Mouse (Mus musculus) heart, embryonic 16.5 days (tissue): ENCODE measurements around the gene Tm4sf4. TPM values are rescaled to one million over a fixed set of nuclear protein-coding genes. Genes with fewer than 3 reads are reported as not detected.
A peak's percentile ranks its signal among the peaks of the same experiment; 100 is the strongest.

Experiments used
- ATAC-seq: fragments of 200-750 bp; cut with Nextera tagmentation; replicated peaks from 2 replicates; pipeline ENCODE4 v1.8.0; 2017; ENCODE audit warnings: moderate number of reproducible peaks; ENCODE audit not compliant: insufficient read depth, low FRiP score; ENCODE audit errors: extremely low read depth
- H3K27ac ChIP-seq: fragments of 300-500 bp; sonication (generic); 2 replicates; pipeline ENCODE4 v1.5.1; 2014; ENCODE audit warnings: mild to moderate bottlenecking, low read length, control low read depth, moderate library complexity
- H3K27me3 ChIP-seq: fragments of 300-500 bp; sonication (generic); 2 replicates; pipeline ENCODE4 v1.6.1; 2014; ENCODE audit warnings: low read length, mixed read lengths; ENCODE audit not compliant: control insufficient read depth, insufficient read depth
- H3K36me3 ChIP-seq: fragments of 300-500 bp; sonication (generic); 2 replicates; pipeline ENCODE4 v1.6.1; 2014; ENCODE audit not compliant: control insufficient read depth, insufficient read depth
- H3K4me1 ChIP-seq: fragments of 300-500 bp; sonication (generic); 2 replicates; pipeline ENCODE4 v1.6.1; 2014; ENCODE audit warnings: low read length, mixed read lengths; ENCODE audit not compliant: control insufficient read depth, insufficient read depth
- H3K4me2 ChIP-seq: fragments of 300-500 bp; sonication (generic); 2 replicates; pipeline ENCODE4 v1.6.1; 2014; ENCODE audit warnings: low read depth, mild to moderate bottlenecking, control low read depth, low read length
- H3K4me3 ChIP-seq: fragments of 300-500 bp; sonication (generic); 2 replicates; pipeline ENCODE4 v1.5.1; 2014; ENCODE audit warnings: mild to moderate bottlenecking, control low read depth, low read length
- H3K9ac ChIP-seq: fragments of 300-500 bp; sonication (generic); 2 replicates; pipeline ENCODE4 v1.6.1; 2014; ENCODE audit warnings: low read length, control low read depth
- H3K9me3 ChIP-seq: fragments of 300-500 bp; sonication (generic); replicated peaks from 2 replicates; pipeline ENCODE4 v1.6.1; 2016; ENCODE audit warnings: low read length; ENCODE audit not compliant: control insufficient read depth
- WGBS: fragments of 180-500 bp; shearing (Covaris S2); extraction: QIAGEN DNeasy Blood & Tissue Kit; methylation state at CpG from one replicate; pipeline ENCODE4 v1.1.7; 2014; 5-methylcytosine and 5-hydroxymethylcytosine counted together
- polyA plus RNA-seq: library from polyadenylated mRNA; unstranded; fragments of >200 nt; fragmentation: Nextera tagmentation; extraction: Ambion mirVana; gene quantifications from 2 replicates; pipeline ENCODE4 v1.2.1, GENCODE M21; 2015

Tm4sf4 gene
- polyA plus RNA-seq: 0.64 and 0.77 TPM in 2 replicates

DNA sequence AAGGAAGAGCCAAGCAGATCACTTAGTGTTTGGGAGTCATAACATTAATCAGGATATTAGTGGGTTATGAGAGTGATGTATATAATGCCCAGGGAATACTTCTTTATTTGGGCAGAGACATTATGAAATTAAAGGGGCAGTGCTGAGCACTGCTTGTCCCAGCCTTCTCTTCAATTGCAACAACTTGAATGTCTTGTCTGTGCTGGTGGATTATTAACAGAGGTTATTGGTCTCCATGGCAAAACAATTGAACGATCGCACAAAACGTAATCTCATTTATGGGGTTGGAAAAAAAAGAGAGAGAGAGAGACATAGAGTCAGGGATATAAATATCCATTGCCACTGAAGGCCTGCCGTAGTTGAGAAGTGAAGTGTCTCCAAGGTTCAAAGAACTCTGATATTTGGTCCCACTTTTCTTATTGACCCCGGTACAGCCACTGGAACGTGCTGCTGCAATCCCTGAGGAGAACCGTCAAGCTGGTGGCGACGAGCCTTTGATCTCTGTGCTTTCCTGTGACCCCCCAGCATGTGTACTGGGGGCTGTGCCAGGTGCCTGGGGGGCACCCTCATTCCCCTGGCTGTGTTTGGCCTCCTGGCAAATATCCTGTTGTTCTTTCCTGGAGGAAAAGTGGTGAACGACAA, at the start of gene Tm4sf4:
Gene Tm4sf4, plus strand, starts transcription at position 226 of the 642 bp plus-strand sequence.
- no peak for ATAC-seq
- Histone ChIP-seq H3K27ac (no peak within 1 kb of the TSS), H3K4me1 (peaks cover 23% of the 10 kb centered on the region), H3K4me2 (no peak within 1 kb of the TSS), H3K4me3 (no peak within 1 kb of the TSS), H3K9me3 (no peaks in the 10 kb centered on the region), H3K27me3 (no peaks in the 10 kb centered on the region), H3K36me3 (no peaks in the 10 kb centered on the region), H3K9ac (no peak within 1 kb of the TSS)
- 57% methylated on average over 10 of the region's 10 CpGs for WGBS

DNA sequence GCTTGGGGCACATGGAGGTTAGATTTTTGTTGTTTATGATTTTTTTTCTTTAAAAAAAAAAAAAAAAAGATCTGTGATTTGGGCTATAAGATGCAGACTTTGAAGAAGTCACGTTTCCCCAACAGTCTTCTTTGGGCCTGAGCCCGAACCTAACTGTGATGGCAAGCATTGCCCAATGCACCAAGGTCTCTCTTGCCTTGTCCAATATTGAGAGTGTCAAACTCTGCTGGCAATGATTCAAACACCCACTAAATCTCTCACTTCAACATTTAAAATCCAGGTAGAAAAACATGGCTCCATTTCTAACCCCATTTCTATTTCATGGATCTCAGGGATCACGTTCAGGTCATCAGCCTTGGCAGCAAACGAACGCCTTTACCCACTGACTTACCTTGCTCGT, 38.7 kb upstream of the Tm4sf4 start:
- WGBS: 58% methylated on average over 6 of the region's 6 CpGs
- Histone ChIP-seq H3K4me2 (no peak overlapping the region), H3K27ac (no peak overlapping the region), H3K9ac (no peak overlapping the region), H3K27me3 (no peaks in the 10 kb centered on the region), H3K4me1 (peaks cover 9% of the 10 kb centered on the region), H3K36me3 (no peaks in the 10 kb centered on the region), H3K4me3 (no peak overlapping the region), H3K9me3 (0 out of 2 replicates have a peak, but pooled peaks cover 2% of the 10 kb centered on the region)
- ATAC-seq: no peak

DNA sequence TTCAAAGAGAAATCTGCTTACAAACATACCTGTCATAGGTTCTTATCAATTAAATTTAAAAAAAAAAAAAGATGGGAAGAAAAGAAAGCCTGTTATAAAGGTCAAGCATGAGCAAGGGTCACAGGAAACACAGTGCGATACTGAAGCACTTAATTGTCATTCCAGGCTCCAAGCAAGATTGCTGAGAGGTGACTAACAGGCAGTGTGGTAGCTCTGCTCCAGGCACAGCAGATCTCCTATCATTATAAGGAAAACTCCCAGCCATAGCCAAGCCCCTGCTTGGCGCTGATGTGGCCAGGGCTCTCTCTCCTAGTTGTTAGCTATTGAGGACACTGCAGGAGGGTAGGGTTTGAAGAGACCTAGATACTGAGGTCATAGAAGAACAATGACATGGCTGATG, 38.2 kb upstream of the Tm4sf4 start:
- Histone ChIP-seq H3K4me3 (no peak overlapping the region), H3K4me1 (peaks cover 9% of the 10 kb centered on the region), H3K27ac (no peak overlapping the region), H3K4me2 (no peak overlapping the region), H3K27me3 (no peaks in the 10 kb centered on the region), H3K36me3 (no peaks in the 10 kb centered on the region), H3K9ac (no peak overlapping the region), H3K9me3 (0 out of 2 replicates have a peak, but pooled peaks cover 2% of the 10 kb centered on the region)
- ATAC-seq: no peak
- 35% methylated on average over 2 of the region's 2 CpGs for WGBS

DNA sequence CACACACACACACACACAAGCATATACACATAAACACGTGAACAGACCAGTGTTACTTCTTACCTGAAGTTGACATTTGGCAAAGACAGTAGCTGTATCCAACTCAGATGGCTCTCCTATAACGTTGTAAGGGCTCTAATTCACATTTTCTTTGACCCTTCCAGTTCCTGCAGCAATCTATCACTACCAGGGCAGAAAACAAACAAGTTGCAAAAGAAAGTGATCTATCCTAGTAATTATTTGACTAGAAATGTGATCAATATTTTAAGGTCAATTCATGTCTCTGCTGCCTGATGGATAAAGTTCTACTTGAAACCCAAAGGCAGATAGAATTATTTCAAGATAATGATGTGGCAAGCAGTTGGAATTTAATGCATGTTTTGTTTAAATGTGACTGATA, 37.5 kb upstream of the Tm4sf4 start:
- no peaks in the 10 kb centered on the region for H3K27me3 ChIP-seq
- no peak overlapping the region for H3K4me3 ChIP-seq
- no peak overlapping the region for H3K27ac ChIP-seq
- peaks cover 9% of the 10 kb centered on the region for H3K4me1 ChIP-seq
- no peak for ATAC-seq
- H3K9me3 ChIP-seq: 0 out of 2 replicates have a peak, but pooled peaks cover 2% of the 10 kb centered on the region
- no peak overlapping the region for H3K9ac ChIP-seq
- WGBS: 68% methylated on average over 2 of the region's 2 CpGs
- H3K36me3 ChIP-seq: no peaks in the 10 kb centered on the region
- H3K4me2 ChIP-seq: no peak overlapping the region

DNA sequence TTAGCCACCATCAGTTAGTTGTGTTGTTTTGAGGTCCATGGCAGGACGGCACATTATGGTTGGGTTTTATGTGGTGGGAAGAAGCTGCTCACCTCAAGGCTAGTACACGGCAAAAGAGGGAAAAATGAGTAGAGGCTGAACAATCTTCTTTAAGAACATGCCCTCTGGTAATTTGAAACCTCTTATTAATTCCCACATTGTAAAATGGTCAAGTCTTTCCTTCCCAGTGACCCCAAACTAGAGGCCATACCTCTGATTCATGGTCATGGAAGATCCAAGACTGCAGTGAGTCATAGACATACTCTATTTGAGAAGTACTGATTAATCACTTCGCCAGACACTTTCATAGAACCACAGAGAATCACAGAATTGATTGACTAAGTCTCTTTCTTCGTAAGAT, 13.6 kb upstream of the Tm4sf4 start:
- no peak for ATAC-seq
- Histone ChIP-seq H3K9me3 (no peaks in the 10 kb centered on the region), H3K27ac (no peak overlapping the region), H3K36me3 (no peaks in the 10 kb centered on the region), H3K4me1 (no peaks in the 10 kb centered on the region), H3K9ac (no peak overlapping the region), H3K27me3 (no peaks in the 10 kb centered on the region), H3K4me3 (no peak overlapping the region), H3K4me2 (no peak overlapping the region)
- WGBS: 87% methylated on average over 4 of the region's 4 CpGs

DNA sequence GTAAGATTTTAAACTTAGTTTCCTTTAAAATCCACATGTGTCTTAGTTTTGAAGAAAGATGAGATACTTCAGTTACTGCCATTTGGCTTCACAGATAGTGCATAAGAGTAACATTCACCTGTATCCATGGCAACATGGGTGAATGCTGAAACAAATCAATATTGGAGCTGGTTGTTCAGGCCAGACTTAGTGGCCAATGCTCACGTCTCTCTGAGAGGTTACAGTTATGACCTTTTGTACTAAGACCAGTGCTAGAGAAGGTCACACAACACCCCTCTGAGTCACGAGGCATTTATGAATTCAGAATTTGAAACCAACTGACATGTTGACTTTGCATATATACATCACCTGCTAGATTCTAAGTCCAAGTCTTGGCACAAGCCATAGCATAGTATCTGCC, 4.9 kb upstream of the Tm4sf4 start:
- H3K4me2 ChIP-seq: no peak overlapping the region
- ATAC-seq: no peak
- 57% methylated on average over 2 of the region's 2 CpGs for WGBS

DNA sequence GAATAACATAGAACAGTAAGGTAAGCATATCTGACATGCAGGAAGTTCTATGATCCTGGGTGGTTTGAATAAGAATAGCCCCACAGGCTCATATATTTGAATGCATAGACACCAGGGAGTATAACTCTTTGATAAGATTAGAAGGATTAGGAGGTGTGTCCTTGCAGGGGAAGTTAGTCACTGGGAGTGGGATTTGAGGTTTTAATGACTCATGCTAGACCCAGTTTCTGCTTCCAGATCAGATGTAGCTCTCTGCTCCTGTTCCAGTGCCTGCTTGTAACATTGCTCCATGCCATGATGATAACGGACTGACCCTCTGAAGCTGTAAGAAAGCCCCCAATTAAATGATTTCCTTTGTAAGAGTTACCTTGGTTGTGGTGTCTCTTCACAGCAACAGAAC, 4.5 kb upstream of the Tm4sf4 start:
- H3K27me3 ChIP-seq: no peaks in the 10 kb centered on the region
- H3K4me3 ChIP-seq: no peak overlapping the region
- H3K27ac ChIP-seq: no peak overlapping the region
- H3K4me2 ChIP-seq: no peak overlapping the region
- 0 out of 2 replicates have a peak, but pooled peaks cover 5% of the 10 kb centered on the region for H3K4me1 ChIP-seq
- 80% methylated on average over 1 of the region's 1 CpGs for WGBS
- H3K9me3 ChIP-seq: no peaks in the 10 kb centered on the region
- H3K36me3 ChIP-seq: no peaks in the 10 kb centered on the region
- no peak for ATAC-seq
- no peak overlapping the region for H3K9ac ChIP-seq

More for the DNA sequence above, 4.9 kb upstream of the Tm4sf4 start:
- Histone ChIP-seq H3K9me3 (no peaks in the 10 kb centered on the region), H3K27ac (no peak overlapping the region), H3K4me1 (0 out of 2 replicates have a peak, but pooled peaks cover 3% of the 10 kb centered on the region), H3K27me3 (no peaks in the 10 kb centered on the region), H3K4me3 (no peak overlapping the region), H3K9ac (no peak overlapping the region), H3K36me3 (no peaks in the 10 kb centered on the region)

DNA sequence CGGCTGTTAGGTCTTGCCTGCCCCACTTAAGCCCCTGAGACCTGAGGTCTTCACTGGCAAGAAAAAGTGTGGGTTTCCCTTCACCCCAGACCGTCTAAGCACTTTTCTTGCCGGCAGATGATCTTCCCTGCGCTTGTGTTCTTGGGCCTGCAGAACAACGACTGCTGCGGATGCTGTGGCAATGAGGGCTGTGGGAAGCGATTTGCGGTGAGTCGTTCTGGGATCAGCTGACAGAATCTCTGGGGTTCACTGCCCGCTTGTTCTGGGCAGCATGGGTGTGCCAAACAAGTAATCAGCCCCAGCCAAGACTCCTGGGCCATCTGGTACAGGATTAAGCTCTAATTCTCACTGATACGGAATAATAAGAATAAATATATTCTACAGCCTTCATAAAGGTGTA, 1.2 kb downstream of the Tm4sf4 start:
- H3K36me3 ChIP-seq: no peaks in the 10 kb centered on the region
- peaks cover 30% of the 10 kb centered on the region for H3K4me1 ChIP-seq
- no peaks in the 10 kb centered on the region for H3K27me3 ChIP-seq
- no peak overlapping the region for H3K4me3 ChIP-seq
- 94% methylated on average over 11 of the region's 11 CpGs for WGBS
- H3K27ac ChIP-seq: peak overlapping the region; percentile 24
- H3K9ac ChIP-seq: no peak overlapping the region
- no peak overlapping the region for H3K4me2 ChIP-seq
- ATAC-seq: no peak
- no peaks in the 10 kb centered on the region for H3K9me3 ChIP-seq

DNA sequence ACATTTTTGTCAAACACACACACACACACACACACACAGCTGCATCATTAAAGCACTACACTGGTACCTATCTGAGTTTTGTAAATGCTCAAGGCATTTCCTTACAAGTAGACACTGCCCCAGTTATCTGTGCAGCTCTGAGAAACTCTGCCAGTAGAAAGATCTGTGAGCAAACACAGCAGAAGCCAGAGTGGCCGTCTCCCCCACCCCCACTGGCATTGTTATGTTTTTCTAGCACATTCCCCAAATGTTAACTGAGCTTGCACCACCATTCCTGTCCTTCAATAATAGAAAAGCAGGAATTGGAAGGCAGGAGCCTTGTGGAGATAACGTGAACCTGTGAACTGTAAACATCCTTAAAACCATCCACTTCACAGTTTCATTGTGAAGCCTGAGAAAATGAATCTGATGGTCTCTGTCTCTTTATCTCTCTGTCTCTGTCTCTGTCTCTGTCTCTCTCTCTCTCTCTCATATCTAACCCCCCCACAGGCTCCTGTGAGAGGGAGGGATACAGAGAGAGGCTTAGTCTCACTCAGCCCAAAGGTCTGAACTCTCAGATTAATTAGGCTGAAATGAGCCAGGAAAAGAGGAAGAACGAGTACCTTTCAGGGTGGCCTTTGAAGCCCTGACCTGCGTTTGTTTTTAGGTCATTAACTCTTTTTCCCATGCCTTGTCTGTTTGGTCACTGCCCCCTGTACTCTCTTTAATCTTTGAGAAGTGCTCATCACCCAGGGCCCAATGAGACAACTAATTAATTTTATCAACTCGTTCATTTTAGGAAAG, 3.8 kb downstream of the Tm4sf4 start:
- H3K4me1 ChIP-seq: peaks cover 32% of the 10 kb centered on the region
- peak; percentile 34 for ATAC-seq

More for the DNA sequence above, 3.8 kb downstream of the Tm4sf4 start:
- Histone ChIP-seq H3K4me3 (no peak overlapping the region), H3K27ac (peak overlapping the region; percentile 67), H3K9me3 (no peaks in the 10 kb centered on the region), H3K36me3 (no peaks in the 10 kb centered on the region), H3K9ac (no peak overlapping the region), H3K4me2 (no peak overlapping the region), H3K27me3 (no peaks in the 10 kb centered on the region)
- 33% methylated on average over 5 of the region's 5 CpGs for WGBS
